Mouse (Mus musculus) intestine, embryonic 16.5 days (tissue): ENCODE data around the gene Wbp4. TPM values are rescaled to one million over a fixed set of nuclear protein-coding genes. Genes with fewer than 3 reads are reported as not detected.

Source experiments
- ATAC-seq: fragments of 200-750 bp; cut with Nextera tagmentation; 2 replicates; pipeline ENCODE4 v1.8.0; 2017; ENCODE audit warnings: moderate TSS enrichment, moderate library complexity
- H3K27ac ChIP-seq: fragments of 300-500 bp; sonication (generic); 2 replicates; pipeline ENCODE4 v1.5.1; 2014; ENCODE audit warnings: mild to moderate bottlenecking, low read length
- H3K27me3 ChIP-seq: fragments of 300-500 bp; sonication (generic); replicated peaks from 2 replicates; pipeline ENCODE4 v1.6.1; 2014; ENCODE audit warnings: low read length, control low read depth, mixed read lengths; ENCODE audit not compliant: control insufficient read depth, insufficient read depth
- H3K36me3 ChIP-seq: fragments of 300-500 bp; sonication (generic); 2 replicates; pipeline ENCODE4 v1.6.1; 2014; ENCODE audit warnings: low read length, control low read depth; ENCODE audit not compliant: control insufficient read depth, insufficient read depth
- H3K4me1 ChIP-seq: fragments of 300-500 bp; sonication (generic); 2 replicates; pipeline ENCODE4 v1.6.1; 2014; ENCODE audit warnings: low read length, control low read depth, mixed read lengths; ENCODE audit not compliant: control insufficient read depth, insufficient read depth
- H3K4me2 ChIP-seq: fragments of 300-500 bp; sonication (generic); 2 replicates; pipeline ENCODE4 v1.6.1; 2014; ENCODE audit warnings: low read depth, low read length, control low read depth
- H3K4me3 ChIP-seq: fragments of 300-500 bp; sonication (generic); 2 replicates; pipeline ENCODE4 v1.5.1; 2014; ENCODE audit warnings: mild to moderate bottlenecking, low read length
- H3K9ac ChIP-seq: fragments of 300-500 bp; sonication (generic); 2 replicates; pipeline ENCODE4 v1.6.1; 2014; ENCODE audit warnings: low read depth, low read length
- H3K9me3 ChIP-seq: fragments of 300-500 bp; sonication (generic); 2 replicates; pipeline ENCODE4 v1.6.1; 2016; ENCODE audit warnings: low read length, control low read depth; ENCODE audit not compliant: control insufficient read depth
- WGBS: fragments of 180-500 bp; shearing (Covaris S2); extraction: QIAGEN DNeasy Blood & Tissue Kit; methylation state at CpG from one replicate; pipeline ENCODE4 v1.1.7; 2014; 5-methylcytosine and 5-hydroxymethylcytosine counted together
- polyA plus RNA-seq: library from polyadenylated mRNA; unstranded; fragments of >200 nt; fragmentation: Nextera tagmentation; extraction: Ambion mirVana; gene quantifications from 2 replicates; pipeline ENCODE4 v1.2.1, GENCODE M21; 2015

Wbp4 gene
- polyA plus RNA-seq, 1 experiment from 2014 or later: 31.3 TPM

DNA sequence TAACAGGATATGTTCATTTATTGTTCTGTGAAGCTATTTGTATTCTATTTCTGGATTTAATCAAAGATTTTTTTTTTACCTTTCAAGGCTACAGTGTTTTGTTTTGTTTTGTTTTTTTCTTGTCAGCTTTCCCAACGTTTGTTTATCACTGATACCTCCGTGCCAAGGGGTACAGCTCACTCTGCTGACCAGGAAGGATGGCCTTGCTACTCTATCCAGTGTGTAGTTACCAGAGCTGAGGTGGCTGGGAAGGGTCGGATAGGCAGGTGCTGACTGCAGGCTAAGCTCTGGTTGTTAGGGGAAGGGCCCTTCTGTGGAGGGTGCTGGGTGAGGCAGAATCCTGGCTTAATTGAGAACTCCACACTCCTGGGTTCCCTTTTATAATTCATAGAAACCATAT lies 8.9 kb upstream of the Wbp4 start:
- H3K4me1 ChIP-seq: peaks cover 22% of the 10 kb centered on the region
- WGBS: 65% methylated on average over 3 of the region's 3 CpGs
- H3K4me2 ChIP-seq: no peak overlapping the region
- H3K9ac ChIP-seq: no peak overlapping the region
- no peaks in the 10 kb centered on the region for H3K27me3 ChIP-seq
- no peak for ATAC-seq
- no peak overlapping the region for H3K27ac ChIP-seq
- no peak overlapping the region for H3K4me3 ChIP-seq
- no peaks in the 10 kb centered on the region for H3K36me3 ChIP-seq
- no peaks in the 10 kb centered on the region for H3K9me3 ChIP-seq

DNA sequence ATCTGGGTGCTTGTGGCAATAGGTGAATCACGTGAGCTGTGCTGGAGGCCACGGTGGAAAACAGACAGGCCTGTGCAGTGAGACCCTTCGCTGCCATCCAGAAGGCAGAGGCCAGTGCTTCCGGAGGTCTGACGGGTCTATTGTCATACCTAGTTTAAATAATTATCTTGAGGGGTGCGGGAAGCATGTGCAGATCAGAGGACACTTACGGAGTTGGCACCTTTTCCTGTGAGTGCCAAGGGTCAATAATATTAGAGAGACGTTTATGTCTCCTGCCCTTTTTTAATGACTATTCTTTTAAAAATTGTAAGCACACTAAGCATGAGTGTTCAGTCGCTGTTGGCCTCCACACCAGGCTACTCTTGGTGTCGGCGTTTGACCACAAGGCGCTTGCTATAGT lies 7.8 kb upstream of the Wbp4 start:
- no peak for ATAC-seq
- Histone ChIP-seq H3K4me2 (no peak overlapping the region), H3K4me3 (no peak overlapping the region)

DNA sequence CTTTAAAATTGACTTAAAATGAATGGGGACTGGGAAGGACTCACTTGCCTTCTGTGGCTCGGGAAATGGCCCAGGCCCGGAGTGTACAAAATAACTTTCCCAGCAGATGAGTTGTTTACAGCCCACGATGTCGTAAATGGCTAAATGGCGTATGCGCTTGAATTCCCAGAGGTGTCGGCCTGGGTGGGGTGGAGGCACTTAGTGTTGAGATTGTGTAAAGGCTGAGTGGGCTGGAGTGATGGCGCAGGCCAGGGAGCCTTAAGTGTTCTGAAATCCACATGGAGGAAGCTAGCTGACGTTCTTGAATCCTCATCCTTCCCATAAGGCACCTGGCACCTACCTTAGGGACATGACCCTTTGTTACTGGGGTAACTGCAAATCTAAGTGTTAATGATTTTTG lies 7.2 kb upstream of the Wbp4 start:
- Histone ChIP-seq H3K27ac (no peak overlapping the region), H3K36me3 (no peaks in the 10 kb centered on the region), H3K4me1 (peaks cover 36% of the 10 kb centered on the region), H3K9me3 (no peaks in the 10 kb centered on the region), H3K27me3 (no peaks in the 10 kb centered on the region), H3K4me3 (0 out of 2 replicates have a peak overlapping the region, but pooled peaks have one; percentile 7), H3K4me2 (no peak overlapping the region), H3K9ac (no peak overlapping the region)
- ATAC-seq: no peak
- WGBS: 53% methylated on average over 9 of the region's 9 CpGs

More for the DNA sequence above, 7.8 kb upstream of the Wbp4 start:
- Histone ChIP-seq H3K36me3 (no peaks in the 10 kb centered on the region), H3K27me3 (no peaks in the 10 kb centered on the region), H3K9ac (no peak overlapping the region), H3K4me1 (peaks cover 30% of the 10 kb centered on the region), H3K27ac (no peak overlapping the region), H3K9me3 (no peaks in the 10 kb centered on the region)
- 68% methylated on average over 12 of the region's 12 CpGs for WGBS

DNA sequence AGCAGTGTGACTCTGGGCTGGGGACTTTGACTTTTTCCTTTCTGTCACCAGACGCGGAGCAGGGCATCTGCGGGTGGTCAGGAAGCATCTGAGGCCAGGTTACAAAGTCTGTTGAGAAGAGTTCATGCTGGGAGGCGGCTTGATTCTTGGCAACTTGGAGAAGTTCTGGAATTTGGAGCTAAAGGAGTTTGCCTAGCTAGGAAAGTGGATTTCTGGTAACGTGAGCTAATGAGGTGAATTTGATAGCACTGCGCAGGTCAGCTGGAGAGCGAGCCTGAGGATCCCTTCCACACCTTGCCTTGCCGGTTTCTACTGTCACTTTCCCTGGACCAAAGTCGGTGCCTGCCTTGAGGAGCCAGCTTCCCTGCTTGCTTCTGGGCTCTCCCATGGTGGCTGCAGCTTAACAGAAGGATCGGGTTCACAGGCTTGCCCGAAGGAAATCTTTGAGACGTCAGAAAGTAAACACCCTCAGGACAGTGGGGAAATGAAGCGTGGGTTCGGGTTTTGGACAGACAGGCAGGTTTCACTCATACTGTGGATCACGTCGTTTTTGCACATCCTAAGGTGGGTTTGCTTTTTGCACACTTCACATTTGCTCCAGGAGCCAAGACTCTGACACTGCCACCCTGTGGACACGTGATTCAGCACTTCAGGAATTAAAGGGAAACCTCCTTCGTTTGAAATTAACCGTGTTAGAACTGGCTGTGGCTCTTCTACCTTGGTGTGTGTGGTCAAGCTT lies 5.8 kb upstream of the Wbp4 start:
- peak overlapping the region; percentile 64 for H3K4me2 ChIP-seq
- ATAC-seq: peak; percentile 52
- H3K36me3 ChIP-seq: no peaks in the 10 kb centered on the region
- H3K4me3 ChIP-seq: peak overlapping the region; percentile 42
- peak overlapping the region; percentile 54 for H3K9ac ChIP-seq
- 9% methylated on average over 19 of the region's 19 CpGs for WGBS
- H3K27me3 ChIP-seq: no peaks in the 10 kb centered on the region
- no peaks in the 10 kb centered on the region for H3K9me3 ChIP-seq
- H3K27ac ChIP-seq: peak overlapping the region; percentile 82
- peaks cover 44% of the 10 kb centered on the region for H3K4me1 ChIP-seq

DNA sequence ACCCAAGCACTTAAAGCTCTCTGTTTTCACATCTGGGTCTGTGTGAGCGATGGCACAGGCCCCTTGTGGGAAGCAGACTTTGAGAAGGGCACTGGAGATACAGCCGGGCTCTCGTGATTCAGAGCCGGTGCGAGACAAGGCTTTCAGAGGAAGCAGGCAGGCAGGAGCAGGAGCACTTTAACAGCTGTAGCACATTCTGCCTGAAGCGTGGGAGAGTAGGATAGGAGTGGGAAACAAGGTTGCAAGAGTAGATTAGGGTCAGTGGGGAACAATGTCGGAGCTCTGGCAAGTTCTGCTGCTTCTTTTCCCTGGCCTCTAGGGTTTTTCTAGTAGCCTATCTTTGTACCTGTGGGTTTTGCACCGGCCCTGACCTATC lies 5.3 kb upstream of the Wbp4 start:
- no peaks in the 10 kb centered on the region for H3K9me3 ChIP-seq
- WGBS: 21% methylated on average over 8 of the region's 8 CpGs
- ATAC-seq: no peak

DNA sequence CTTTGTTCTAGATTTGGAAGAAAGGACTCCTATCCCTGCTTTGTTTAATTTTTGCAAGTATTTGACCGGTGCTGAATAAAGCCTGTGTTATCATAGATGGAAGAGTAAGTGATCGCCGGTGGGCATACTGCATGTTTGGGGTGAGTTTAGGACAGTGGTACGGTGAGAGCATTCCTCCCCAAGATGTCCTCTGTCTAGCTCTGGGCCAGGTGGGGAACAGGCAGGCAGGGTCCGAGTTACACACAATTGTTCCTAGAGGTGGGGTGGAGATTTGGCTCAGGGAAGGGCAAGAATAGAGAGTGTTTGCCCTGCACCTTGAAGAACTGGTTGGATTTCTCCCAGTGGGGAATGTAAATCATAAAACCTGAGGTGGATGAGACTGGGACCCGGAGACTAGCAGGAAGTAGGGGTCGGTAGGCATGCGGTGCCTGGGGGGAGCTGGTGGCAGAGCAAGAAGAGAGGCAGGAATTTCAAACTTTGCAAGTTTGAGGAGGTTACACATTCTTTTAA lies 2.3 kb upstream of the Wbp4 start:
- Histone ChIP-seq H3K9ac (peak overlapping the region; percentile 100), H3K4me2 (peak overlapping the region; percentile 93), H3K36me3 (no peaks in the 10 kb centered on the region), H3K4me3 (peak overlapping the region; percentile 99), H3K9me3 (no peaks in the 10 kb centered on the region), H3K4me1 (peaks cover 53% of the 10 kb centered on the region), H3K27me3 (no peaks in the 10 kb centered on the region), H3K27ac (peak overlapping the region; percentile 100)
- ATAC-seq: no peak
- WGBS: 39% methylated on average over 8 of the region's 8 CpGs

More for the DNA sequence above, 5.3 kb upstream of the Wbp4 start:
- no peaks in the 10 kb centered on the region for H3K27me3 ChIP-seq
- H3K4me3 ChIP-seq: peak overlapping the region; percentile 42
- H3K4me1 ChIP-seq: peaks cover 44% of the 10 kb centered on the region
- peak overlapping the region; percentile 54 for H3K9ac ChIP-seq
- H3K27ac ChIP-seq: peak overlapping the region; percentile 82
- no peaks in the 10 kb centered on the region for H3K36me3 ChIP-seq
- H3K4me2 ChIP-seq: peak overlapping the region; percentile 64

DNA sequence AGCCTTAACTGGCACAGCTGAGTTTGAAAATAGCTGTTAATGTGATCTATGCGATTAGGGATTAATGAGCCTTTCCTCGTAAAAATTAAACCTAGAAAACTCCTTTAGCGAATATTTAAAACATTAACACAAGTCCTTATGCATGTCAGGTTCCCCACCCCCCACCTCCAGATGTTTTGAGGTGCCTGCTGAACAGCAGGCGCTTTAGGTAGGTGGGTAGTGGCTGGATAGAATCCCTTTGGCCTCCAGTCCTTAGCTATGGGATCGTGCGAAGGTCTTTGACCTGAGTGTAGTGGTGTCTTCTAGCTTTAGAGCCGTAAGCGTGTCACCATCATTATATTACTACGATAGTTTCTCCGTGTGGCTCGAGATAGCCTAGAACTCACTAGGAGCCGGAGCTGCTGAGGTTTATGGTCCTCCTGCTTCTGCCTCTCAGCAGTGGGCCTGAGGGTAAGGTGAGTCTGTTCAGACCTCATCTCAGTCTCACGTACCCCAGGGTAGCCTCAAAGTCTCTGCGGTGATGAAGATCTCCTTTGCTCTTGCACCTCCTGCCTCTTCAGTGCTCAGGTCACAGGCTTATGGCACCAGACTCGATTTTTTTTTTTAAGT lies 1.5 kb upstream of the Wbp4 start:
- H3K4me1 ChIP-seq: peaks cover 49% of the 10 kb centered on the region
- H3K4me2 ChIP-seq: peak overlapping the region; percentile 93
- H3K9me3 ChIP-seq: no peaks in the 10 kb centered on the region
- H3K27ac ChIP-seq: peak overlapping the region; percentile 100
- ATAC-seq: no peak
- H3K27me3 ChIP-seq: no peaks in the 10 kb centered on the region
- H3K36me3 ChIP-seq: no peaks in the 10 kb centered on the region
- peak overlapping the region; percentile 100 for H3K9ac ChIP-seq
- peak overlapping the region; percentile 99 for H3K4me3 ChIP-seq
- WGBS: 13% methylated on average over 15 of the region's 15 CpGs

DNA sequence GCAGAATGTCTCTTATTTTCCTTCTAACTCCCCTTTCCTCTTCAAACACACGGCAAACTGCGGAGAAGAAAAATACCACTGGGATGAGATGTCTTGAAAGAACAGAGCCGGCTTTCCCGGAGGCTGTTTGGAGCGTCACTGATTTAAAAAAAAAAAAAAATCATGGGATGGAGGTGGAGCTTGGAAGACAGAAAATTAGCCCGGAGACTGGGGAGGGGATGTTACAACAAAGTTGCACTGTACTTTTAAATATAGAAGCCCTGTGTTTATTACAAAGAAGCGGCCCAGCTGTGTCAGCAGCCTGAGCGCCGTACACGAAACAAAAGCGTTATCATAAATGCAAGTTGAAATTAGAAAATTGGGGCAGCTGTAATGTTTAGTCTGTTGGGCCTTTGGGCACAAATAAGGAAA lies 936 bp upstream of the Wbp4 start:
- peak overlapping the region; percentile 99 for H3K4me3 ChIP-seq
- H3K36me3 ChIP-seq: no peaks in the 10 kb centered on the region
- H3K9me3 ChIP-seq: no peaks in the 10 kb centered on the region
- no peak for ATAC-seq
- H3K4me2 ChIP-seq: peak overlapping the region; percentile 93
- peaks cover 46% of the 10 kb centered on the region for H3K4me1 ChIP-seq
- WGBS: under 1% methylated on average over 11 of the region's 11 CpGs
- no peaks in the 10 kb centered on the region for H3K27me3 ChIP-seq
- H3K9ac ChIP-seq: peak overlapping the region; percentile 100
- peak overlapping the region; percentile 100 for H3K27ac ChIP-seq

DNA sequence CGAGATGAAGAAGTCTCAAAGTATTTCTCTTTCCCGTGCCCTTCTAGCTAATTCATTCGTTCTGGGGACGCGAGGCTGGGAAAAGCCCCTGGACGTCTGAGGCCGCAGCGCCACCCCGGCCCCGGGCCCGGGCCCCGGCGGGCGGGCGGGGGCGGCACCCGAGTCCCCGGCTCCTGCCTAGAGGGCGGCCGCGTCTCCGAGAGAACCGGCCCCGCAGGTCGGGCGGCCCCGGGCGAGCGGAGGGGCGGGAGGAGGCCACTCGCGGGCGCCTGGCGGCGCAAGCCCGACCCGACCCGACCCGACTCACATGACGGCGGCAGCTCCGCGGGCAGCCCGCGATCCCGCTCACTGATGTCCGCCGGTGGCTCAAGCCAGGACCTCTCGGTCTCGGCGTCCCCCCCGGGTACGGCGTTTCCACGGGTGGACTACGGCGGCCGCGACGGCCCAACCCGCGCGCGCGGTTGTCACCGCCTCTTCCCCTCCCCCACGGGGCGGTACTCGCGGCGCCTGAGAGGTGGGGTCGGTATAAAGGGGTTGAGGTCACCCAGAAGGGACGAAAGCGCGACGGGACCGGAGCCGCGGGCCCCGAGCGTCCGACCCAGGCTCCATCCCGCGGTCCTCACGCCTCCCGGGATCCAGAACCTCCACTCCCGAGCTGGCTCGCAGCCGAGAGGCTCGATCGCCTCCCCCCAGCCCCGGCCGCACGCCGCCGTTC lies 539 bp downstream of the Wbp4 start, which contains the start of gene Elf1:
TSS of gene Elf1 (plus strand) at position 571 of the 715 bp plus-strand sequence.
- under 1% methylated on average over 88 of the region's 96 CpGs for WGBS
- H3K9me3 ChIP-seq: no peaks in the 10 kb centered on the region
- H3K27ac ChIP-seq: peak within 1 kb of the TSS; percentile 100
- peak; percentile 83 for ATAC-seq
- H3K4me3 ChIP-seq: peak within 1 kb of the TSS; percentile 99
- peaks cover 34% of the 10 kb centered on the region for H3K4me1 ChIP-seq
- peak within 1 kb of the TSS; percentile 93 for H3K4me2 ChIP-seq
- H3K27me3 ChIP-seq: no peaks in the 10 kb centered on the region
- H3K36me3 ChIP-seq: no peaks in the 10 kb centered on the region
- H3K9ac ChIP-seq: peak within 1 kb of the TSS; percentile 100
